Mouse (Mus musculus) lung, postnatal 0 days (tissue): ENCODE measurements around the gene Wdr38.

Experiments
- CTCF ChIP-seq: IDR thresholded peaks from 2 replicates; pipeline ENCODE4 v1.5.1; 2016; ENCODE audit warnings: antibody characterized with exemption, mild to moderate bottlenecking
- EP300 ChIP-seq: IDR thresholded peaks from 2 replicates; pipeline ENCODE4 v1.6.1; 2016; ENCODE audit warnings: antibody characterized with exemption, mild to moderate bottlenecking, control low read depth

GRCm38 (mm10) chr2:39011971-39012370 lies 14.7 kb downstream of the Wdr38 start:
- TF ChIP-seq EP300 (no peak), CTCF (no peak)
